Mouse (Mus musculus): Measurements from ENCODE around the gene Mbd3. TPM values are rescaled to one million over a fixed set of nuclear protein-coding genes. Genes with fewer than 3 reads are reported as not detected.

Gene Mbd3
- polyA plus RNA-seq, 1 experiment from 2014 or later: 204 TPM

GRCm38 (mm10) chr10:80369995-80370747 is 29.2 kb downstream of the Mbd3 start:
- WGBS: 69% methylated on average over 21 of the region's 21 CpGs
- no peak for ATAC-seq (ENCODE audit: low read depth)
- no peak overlapping the region for H3K27ac ChIP-seq (ENCODE audit: low read length)

GRCm38 (mm10) chr10:80368392-80368791 is 31.0 kb downstream of the Mbd3 start:
- Histone ChIP-seq H3K4me3 (ENCODE audit: low read length) (no peak overlapping the region), H3K9me3 (ENCODE audit: control insufficient read depth, low read length) (no peaks in the 10 kb centered on the region; the same call in 1 of the 2 replicates), H3K36me3 (ENCODE audit: control insufficient read depth, insufficient read depth, low read length) (no peaks in the 10 kb centered on the region), H3K9ac (ENCODE audit: low read length) (no peak overlapping the region), H3K4me1 (replicated peaks; ENCODE audit: control insufficient read depth, insufficient read depth, low read length) (peaks cover 5% of the 10 kb centered on the region), H3K4me2 (ENCODE audit: low read depth, low read length) (no peak overlapping the region), H3K27ac (ENCODE audit: low read length) (no peak overlapping the region), H3K27me3 (ENCODE audit: control insufficient read depth, insufficient read depth, low read depth, low read length) (no peaks in the 10 kb centered on the region; the same call in 1 of the 2 replicates)
- ATAC-seq (ENCODE audit: low read depth): no peak
- 81% methylated on average over 6 of the region's 6 CpGs for WGBS

More at GRCm38 (mm10) chr10:80369995-80370747, 29.2 kb downstream of the Mbd3 start:
- Histone ChIP-seq H3K36me3 (ENCODE audit: control insufficient read depth, insufficient read depth, low read length) (no peaks in the 10 kb centered on the region), H3K27me3 (ENCODE audit: control insufficient read depth, insufficient read depth, low read depth, low read length) (no peaks in the 10 kb centered on the region; the same call in 1 of the 2 replicates), H3K4me3 (ENCODE audit: low read length) (no peak overlapping the region), H3K4me2 (ENCODE audit: low read depth, low read length) (no peak overlapping the region), H3K9me3 (ENCODE audit: control insufficient read depth, low read length) (no peaks in the 10 kb centered on the region; the same call in 1 of the 2 replicates), H3K4me1 (replicated peaks; ENCODE audit: control insufficient read depth, insufficient read depth, low read length) (peaks cover 5% of the 10 kb centered on the region), H3K9ac (ENCODE audit: low read length) (no peak overlapping the region)

GRCm38 (mm10) chr10:80367954-80368353 is 31.4 kb downstream of the Mbd3 start:
- Histone ChIP-seq H3K4me2 (ENCODE audit: low read depth, low read length) (no peak overlapping the region), H3K27me3 (ENCODE audit: control insufficient read depth, insufficient read depth, low read depth, low read length) (no peaks in the 10 kb centered on the region; the same call in 1 of the 2 replicates), H3K4me1 (replicated peaks; ENCODE audit: control insufficient read depth, insufficient read depth, low read length) (peaks cover 5% of the 10 kb centered on the region), H3K4me3 (ENCODE audit: low read length) (no peak overlapping the region), H3K36me3 (ENCODE audit: control insufficient read depth, insufficient read depth, low read length) (no peaks in the 10 kb centered on the region), H3K9me3 (ENCODE audit: control insufficient read depth, low read length) (no peaks in the 10 kb centered on the region; the same call in 1 of the 2 replicates), H3K9ac (ENCODE audit: low read length) (no peak overlapping the region), H3K27ac (ENCODE audit: low read length) (no peak overlapping the region)
- no peak for ATAC-seq (ENCODE audit: low read depth)
- 43% methylated on average over 5 of the region's 5 CpGs for WGBS

GRCm38 (mm10) chr10:80365736-80366135 is 33.6 kb downstream of the Mbd3 start:
- Histone ChIP-seq H3K9ac (ENCODE audit: low read length) (no peak overlapping the region), H3K36me3 (ENCODE audit: control insufficient read depth, insufficient read depth, low read length) (no peaks in the 10 kb centered on the region), H3K4me3 (ENCODE audit: low read length) (no peak overlapping the region), H3K9me3 (ENCODE audit: control insufficient read depth, low read length) (no peaks in the 10 kb centered on the region; the same call in 1 of the 2 replicates), H3K27me3 (ENCODE audit: control insufficient read depth, insufficient read depth, low read depth, low read length) (no peaks in the 10 kb centered on the region; the same call in 1 of the 2 replicates), H3K27ac (ENCODE audit: low read length) (no peak overlapping the region), H3K4me2 (ENCODE audit: low read depth, low read length) (no peak overlapping the region), H3K4me1 (replicated peaks; ENCODE audit: control insufficient read depth, insufficient read depth, low read length) (no peaks in the 10 kb centered on the region)
- ATAC-seq (ENCODE audit: low read depth): no peak
- 60% methylated on average over 6 of the region's 6 CpGs for WGBS

- 39% methylated on average over 6 of the region's 6 CpGs for WGBS
- Histone ChIP-seq H3K4me2 (ENCODE audit: low read depth, low read length) (no peak overlapping the region), H3K9ac (ENCODE audit: low read length) (no peak overlapping the region), H3K4me3 (ENCODE audit: low read length) (no peak overlapping the region), H3K36me3 (ENCODE audit: control insufficient read depth, insufficient read depth, low read length) (no peaks in the 10 kb centered on the region), H3K9me3 (ENCODE audit: control insufficient read depth, low read length) (no peaks in the 10 kb centered on the region; the same call in 1 of the 2 replicates), H3K27ac (ENCODE audit: low read length) (no peak overlapping the region), H3K4me1 (replicated peaks; ENCODE audit: control insufficient read depth, insufficient read depth, low read length) (no peaks in the 10 kb centered on the region), H3K27me3 (ENCODE audit: control insufficient read depth, insufficient read depth, low read depth, low read length) (peaks cover 1% of the 10 kb centered on the region; the same call in 1 of the 2 replicates)
- ATAC-seq (ENCODE audit: low read depth): no peak
Measured at GRCm38 (mm10) chr10:80363734-80364133, 35.6 kb downstream of the Mbd3 start.

- Histone ChIP-seq H3K9me3 (ENCODE audit: control insufficient read depth, low read length) (no peaks in the 10 kb centered on the region), H3K36me3 (ENCODE audit: control insufficient read depth, insufficient read depth, low read length) (no peaks in the 10 kb centered on the region), H3K4me1 (replicated peaks; ENCODE audit: control insufficient read depth, insufficient read depth, low read length) (peaks cover 4% of the 10 kb centered on the region; the same call in 1 of the 2 replicates), H3K4me3 (ENCODE audit: low read length) (peak overlapping the region; percentile 31), H3K27me3 (ENCODE audit: control insufficient read depth, insufficient read depth, low read depth, low read length) (peaks cover 45% of the 10 kb centered on the region), H3K9ac (ENCODE audit: low read length) (no peak overlapping the region), H3K27ac (ENCODE audit: low read length) (no peak overlapping the region), H3K4me2 (ENCODE audit: low read depth, low read length) (peak overlapping the region; percentile 41)
- WGBS: 8% methylated on average over 27 of the region's 31 CpGs
- peak; percentile 35; the same call in 1 of the 2 replicates for ATAC-seq (ENCODE audit: low read depth)
Measured at GRCm38 (mm10) chr10:80357994-80358639, 41.2 kb downstream of the Mbd3 start.

- Histone ChIP-seq H3K9me3 (ENCODE audit: control insufficient read depth, low read length) (no peaks in the 10 kb centered on the region), H3K27me3 (ENCODE audit: control insufficient read depth, insufficient read depth, low read depth, low read length) (peaks cover 45% of the 10 kb centered on the region), H3K9ac (ENCODE audit: low read length) (no peak overlapping the region), H3K4me3 (ENCODE audit: low read length) (no peak overlapping the region), H3K4me1 (replicated peaks; ENCODE audit: control insufficient read depth, insufficient read depth, low read length) (peaks cover 4% of the 10 kb centered on the region; the same call in 1 of the 2 replicates), H3K4me2 (ENCODE audit: low read depth, low read length) (no peak overlapping the region; the same call in 1 of the 2 replicates), H3K27ac (ENCODE audit: low read length) (no peak overlapping the region), H3K36me3 (ENCODE audit: control insufficient read depth, insufficient read depth, low read length) (no peaks in the 10 kb centered on the region)
- ATAC-seq (ENCODE audit: low read depth): no peak
- 26% methylated on average over 7 of the region's 7 CpGs for WGBS
Measured at GRCm38 (mm10) chr10:80357336-80357735, 42.0 kb downstream of the Mbd3 start.

GRCm38 (mm10) chr10:80356737-80357136 is 42.6 kb downstream of the Mbd3 start:
- H3K36me3 ChIP-seq (ENCODE audit: control insufficient read depth, insufficient read depth, low read length): no peaks in the 10 kb centered on the region
- peaks cover 51% of the 10 kb centered on the region for H3K27me3 ChIP-seq (ENCODE audit: control insufficient read depth, insufficient read depth, low read depth, low read length)
- H3K4me2 ChIP-seq (ENCODE audit: low read depth, low read length): peak overlapping the region; percentile 55
- no peak overlapping the region for H3K27ac ChIP-seq (ENCODE audit: low read length)
- H3K9ac ChIP-seq (ENCODE audit: low read length): 0 out of 2 replicates have a peak overlapping the region, but pooled peaks have one; percentile 28
- peak overlapping the region; percentile 39 for H3K4me3 ChIP-seq (ENCODE audit: low read length)
- H3K4me1 ChIP-seq (replicated peaks; ENCODE audit: control insufficient read depth, insufficient read depth, low read length): peaks cover 4% of the 10 kb centered on the region; the same call in 1 of the 2 replicates
- ATAC-seq (ENCODE audit: low read depth): no peak
- no peaks in the 10 kb centered on the region for H3K9me3 ChIP-seq (ENCODE audit: control insufficient read depth, low read length)
- WGBS: under 1% methylated on average over 34 of the region's 34 CpGs

Data from lung, embryonic 16.5 days (tissue).